Mouse (Mus musculus): Measurements from ENCODE around the gene Ttll12.

Ttll12 gene

DNA sequence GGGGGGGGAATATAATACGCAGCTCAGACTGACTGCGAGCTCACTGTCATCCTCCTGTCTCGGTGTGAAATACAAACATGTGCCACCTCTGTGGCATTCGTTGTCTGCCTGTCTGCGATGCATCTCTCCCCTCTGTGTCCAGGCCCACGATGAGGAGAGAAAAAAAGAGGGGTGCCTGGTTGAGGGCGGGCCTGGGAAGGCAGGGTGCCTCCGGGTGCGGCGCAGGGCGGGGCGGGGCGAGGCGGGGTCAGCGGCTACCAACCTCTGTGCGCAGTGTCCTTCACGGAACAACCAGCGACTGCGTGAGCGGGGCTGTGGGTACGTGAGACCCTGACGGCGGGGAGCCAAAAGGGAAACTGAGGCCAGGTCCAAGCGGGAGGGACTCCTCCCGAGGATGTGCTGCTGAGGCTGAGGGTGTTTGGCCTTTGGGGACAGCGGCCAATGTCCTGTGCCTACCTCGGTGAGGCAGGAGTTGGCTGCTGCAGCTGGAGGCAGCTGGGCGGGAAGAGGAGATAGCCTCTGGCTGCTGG lies 31.6 kb downstream of the Ttll12 start, which contains the start of the genes Tspo and Mcat:
Gene Tspo, plus strand, starts transcription at position 266 of the 530 bp plus-strand sequence.
Gene Mcat, minus strand, starts transcription at position 461 of the 530 bp plus-strand sequence.
- DNase-seq (ENCODE audit: low spot score in 2 of 2) = peak; percentile 62

DNA sequence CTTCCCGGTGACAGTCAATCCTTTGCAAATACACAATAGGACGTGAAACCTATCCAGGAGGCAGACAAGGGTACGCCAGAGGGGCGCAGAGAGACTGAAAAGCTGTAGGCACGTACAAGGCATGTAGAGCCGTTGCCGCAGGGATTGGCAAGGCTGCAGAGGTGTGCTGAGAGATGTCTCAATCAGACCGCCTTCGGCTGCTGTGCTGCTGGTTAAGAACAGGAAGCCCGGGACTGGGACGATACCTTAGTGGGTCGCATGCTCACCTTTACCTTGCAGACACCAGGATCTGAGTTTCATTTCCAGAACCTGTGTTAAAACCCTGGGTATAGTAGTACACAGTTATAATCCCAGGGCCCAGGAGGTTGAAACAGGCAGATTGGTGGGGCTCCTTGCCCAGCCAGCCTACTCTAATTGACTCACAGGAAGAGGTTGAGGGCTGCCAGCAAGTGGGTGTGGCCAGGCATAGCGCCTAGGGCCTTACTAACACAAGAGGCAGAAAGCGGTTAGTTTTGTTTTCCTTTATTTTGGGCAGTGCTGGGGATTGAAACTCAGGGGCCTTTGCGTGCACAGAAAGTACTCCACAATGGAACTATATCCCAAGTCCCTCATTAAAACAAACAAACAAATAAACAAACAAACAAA lies 32.2 kb downstream of the Ttll12 start:
- peak; percentile 76 for DNase-seq (ENCODE audit: low spot score in 2 of 2)

DNA sequence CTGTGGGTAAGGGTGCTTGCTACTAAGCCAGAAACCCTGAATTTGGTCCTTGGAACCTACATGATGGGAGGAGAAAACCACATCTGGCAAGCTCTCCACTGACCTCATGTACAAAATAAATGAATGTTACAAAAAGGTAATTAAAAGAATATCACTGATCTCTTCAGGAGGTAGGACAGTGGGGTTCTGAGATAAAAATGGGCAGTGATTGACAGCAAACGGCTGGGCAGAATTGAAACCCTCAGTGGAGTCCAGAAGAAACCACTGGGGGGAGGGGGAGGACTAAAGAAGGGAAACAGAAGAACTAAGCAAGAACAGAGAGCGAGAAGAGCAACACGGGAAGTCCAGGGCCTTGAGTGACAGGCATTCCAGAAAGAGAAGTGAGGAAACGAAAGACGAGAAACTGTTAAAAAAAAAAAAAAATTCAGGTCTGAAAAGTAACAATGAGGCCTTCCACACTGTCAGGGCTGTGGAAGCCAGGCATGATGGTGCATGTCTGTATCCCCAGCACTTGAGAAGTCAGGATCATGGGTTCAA lies 33.9 kb downstream of the Ttll12 start:
- no peak for DNase-seq (ENCODE audit: low spot score in 2 of 2)

DNA sequence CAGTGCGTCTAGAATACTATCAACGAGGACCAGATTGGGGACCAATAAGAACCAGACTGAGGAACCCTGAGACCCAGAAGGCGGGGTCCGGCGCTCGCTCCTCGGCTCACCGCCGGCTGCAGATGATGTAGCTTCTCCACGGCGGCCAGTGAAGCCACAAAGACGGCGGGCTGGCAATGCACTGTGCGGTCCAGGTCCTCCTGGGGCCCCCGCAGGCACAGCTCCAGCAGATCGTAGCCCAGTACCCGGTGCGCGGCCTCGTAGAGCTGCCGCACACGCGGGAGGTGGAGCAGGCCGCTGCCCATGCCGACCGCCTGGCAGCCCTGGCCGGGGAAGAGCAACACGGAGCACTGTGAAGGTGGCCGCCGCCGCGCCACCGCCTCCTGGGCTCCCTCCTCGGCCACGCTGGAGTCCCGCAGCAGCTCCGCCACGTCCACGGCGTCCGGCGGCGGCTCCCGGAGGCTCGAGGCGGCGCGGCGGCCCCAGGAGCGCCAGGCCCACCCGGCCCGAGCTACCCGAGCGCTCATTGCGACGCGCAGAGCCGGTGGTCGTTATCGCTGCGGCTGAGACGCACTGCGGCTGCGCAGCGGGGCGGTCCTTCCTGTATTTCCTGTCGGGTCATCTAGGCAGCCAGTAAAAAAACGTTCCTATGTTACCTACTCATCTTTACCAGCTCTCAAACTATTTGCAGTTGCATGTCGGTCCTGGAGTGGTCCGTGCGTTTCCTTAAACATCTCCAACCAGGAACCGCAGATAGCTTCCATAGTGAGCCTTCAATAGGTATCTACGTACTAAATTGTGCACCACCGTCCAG lies 39.6 kb downstream of the Ttll12 start:
- DNase-seq (ENCODE audit: low spot score in 2 of 2) = peak; percentile 78 to 84

DNA sequence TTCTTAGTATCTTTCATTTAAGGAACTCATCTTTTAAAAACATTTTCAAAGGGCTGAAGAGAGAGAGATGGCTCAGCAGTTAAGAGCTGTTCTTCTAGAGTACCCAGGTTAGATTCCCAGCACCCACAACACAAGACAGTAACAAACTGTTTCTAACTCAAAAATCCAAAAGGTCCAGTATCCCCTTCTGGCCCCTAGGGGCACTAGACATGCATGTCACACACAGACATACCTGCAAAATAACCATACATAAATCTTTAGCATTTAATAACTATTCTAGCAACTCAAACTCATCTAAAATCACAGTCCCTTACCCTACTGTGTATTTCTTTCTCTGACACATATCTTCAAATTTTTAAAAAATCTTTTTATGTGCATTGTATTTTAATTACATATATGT lies 41.1 kb downstream of the Ttll12 start:
- DNase-seq (ENCODE audit: low spot score in 2 of 2) = no peak

DNA sequence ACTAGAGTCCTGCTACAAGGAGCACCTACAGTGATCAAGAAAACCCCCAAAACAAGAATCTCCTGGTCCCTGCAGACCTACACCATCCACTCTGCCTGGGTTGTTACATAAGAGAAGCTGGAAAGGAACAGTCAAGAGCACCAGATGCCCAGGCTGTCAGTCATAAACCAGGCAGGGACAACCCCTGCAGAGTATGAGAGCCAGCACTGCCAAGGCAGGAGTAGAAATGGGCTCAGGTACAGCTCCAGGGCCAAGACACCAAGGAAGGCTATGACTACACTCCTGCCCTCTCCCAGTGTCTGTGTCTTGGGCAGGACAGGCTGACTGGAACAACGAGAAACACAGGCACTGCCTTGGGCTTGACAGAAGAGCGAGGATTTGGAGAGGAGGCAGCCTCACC lies 44.8 kb downstream of the Ttll12 start:
- DNase-seq (ENCODE audit: low spot score in 2 of 2) = no peak

DNA sequence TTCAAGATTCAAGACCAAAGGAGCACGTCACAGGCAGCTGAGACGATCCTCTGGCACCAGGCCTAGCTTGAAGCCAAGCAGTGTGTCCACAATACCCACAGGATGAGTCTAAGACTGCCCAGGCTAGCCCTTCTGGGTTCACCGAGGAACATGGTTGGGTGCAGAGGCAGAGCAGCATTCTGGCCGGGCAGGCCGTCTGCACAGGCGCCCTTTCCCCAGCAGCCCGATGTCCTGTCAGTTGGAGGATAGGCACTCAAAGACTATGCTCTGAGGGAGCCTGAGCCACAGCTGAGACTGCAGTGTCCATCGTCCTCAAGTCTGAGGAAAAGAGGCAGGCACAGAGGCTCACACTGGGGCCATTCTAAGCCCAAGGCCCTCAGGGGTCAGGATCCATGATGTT lies 47.8 kb downstream of the Ttll12 start:
- DNase-seq (ENCODE audit: low spot score in 2 of 2) = no peak

DNA sequence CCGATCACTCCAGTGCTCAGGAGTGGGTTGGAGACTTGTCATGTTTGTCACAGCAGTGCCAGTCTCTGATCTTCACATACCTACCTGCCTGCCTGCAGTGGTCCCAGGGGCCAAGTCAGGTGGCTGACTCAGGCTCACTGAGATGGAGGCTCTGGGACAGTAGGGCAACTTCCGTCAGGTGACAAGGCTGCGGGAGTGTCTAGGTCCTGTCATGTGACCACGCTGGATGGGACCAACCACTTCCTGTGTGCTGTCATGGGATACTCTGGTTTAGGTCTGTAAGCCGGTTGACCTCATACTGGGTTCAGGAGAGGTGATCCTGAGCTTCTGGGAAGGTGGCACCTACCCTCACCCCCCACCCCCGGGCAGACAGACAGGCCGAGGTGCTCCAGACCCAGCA lies 48.9 kb downstream of the Ttll12 start:
- no peak for DNase-seq (ENCODE audit: low spot score in 2 of 2)

DNA sequence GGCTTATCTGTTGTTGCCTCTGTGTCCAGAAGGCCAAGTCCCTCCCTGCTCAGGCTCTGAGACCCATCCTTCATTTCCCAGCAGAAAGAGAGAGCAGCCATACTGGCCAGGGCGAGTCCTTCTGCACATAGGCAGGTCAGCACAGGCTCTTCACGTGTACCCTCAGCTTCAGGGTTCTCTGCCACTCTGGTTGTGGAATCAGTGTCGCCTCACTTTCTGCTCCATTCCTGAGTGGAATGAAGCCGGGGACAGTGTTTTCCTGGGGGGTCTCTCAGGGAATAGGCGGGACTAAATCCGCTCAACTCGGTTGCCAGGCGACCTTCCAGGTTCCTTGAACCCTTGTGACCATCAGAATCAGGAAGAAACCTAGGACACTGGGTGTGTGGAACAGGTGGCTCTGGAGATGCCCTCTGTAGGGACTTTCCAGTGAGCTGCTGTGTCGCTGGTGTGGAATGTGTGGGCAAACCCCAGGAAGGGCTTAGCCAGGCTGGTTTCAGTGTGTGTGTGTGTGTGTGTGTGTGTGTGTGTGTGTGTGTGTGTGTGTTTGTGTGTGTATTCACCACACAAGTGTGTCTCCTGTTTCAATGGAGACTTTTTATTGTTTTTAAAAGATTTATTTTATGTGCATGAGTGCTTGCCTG lies 53.2 kb downstream of the Ttll12 start:
- DNase-seq (ENCODE audit: low spot score in 2 of 2) = no peak

DNA sequence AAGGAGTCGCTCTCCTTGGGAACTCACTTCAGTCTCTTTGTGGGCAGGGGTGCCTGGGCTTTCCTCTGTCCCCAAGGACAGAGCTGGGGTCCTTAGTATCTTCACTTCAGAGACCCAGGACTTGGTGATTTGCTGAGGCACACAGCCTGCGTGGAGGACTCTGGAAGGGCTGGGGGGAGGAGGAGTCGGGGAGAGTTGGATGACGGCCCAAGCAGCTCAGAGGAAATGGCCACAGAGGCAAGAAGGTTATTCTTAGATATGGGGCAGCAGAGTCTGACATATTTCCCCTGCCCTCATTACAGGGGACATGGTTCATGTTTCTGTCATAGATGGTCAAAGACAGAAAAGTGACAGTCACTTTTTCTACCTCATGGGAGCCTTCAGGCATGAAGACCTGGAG lies 55.1 kb downstream of the Ttll12 start:
- no peak for DNase-seq (ENCODE audit: low spot score in 2 of 2)

DNA sequence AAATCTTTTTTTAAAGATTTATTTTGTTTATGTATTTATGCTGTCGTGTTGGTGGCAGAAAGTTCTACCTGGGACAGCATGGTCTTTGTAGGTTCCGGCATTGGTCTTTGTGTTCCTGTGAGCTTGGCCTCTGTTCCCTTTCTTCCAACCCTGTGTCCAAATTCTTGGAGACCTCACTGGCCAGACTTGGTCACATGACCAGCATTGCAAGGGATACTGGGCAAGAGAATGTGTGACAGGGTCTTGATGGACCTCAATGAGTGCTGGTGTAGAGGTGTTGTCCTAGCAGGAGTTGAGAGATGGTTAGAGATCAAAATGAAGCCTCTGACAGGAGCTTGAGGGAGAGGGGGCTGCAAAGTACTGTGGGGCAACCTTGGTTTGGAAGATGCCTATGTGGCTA lies 56.1 kb downstream of the Ttll12 start:
- DNase-seq (ENCODE audit: low spot score in 2 of 2) = no peak

DNA sequence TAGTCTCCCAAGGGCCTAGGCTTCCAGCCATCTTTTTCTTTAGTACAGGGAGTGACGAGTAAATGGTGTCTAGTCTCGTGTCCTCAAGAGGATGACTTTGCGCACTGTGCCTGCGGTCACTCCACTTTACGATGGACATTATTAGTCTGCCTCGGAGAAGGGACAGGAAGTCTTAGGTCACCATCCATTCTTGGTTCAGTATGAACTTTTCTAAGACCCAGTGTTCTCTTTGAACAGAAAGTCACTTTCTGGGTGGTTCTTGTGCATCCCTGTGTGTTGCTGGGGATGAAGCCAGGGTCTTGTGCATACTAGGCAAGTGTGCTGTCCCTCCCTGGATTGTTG lies 59.1 kb downstream of the Ttll12 start:
- DNase-seq (ENCODE audit: low spot score in 2 of 2) = no peak

DNA sequence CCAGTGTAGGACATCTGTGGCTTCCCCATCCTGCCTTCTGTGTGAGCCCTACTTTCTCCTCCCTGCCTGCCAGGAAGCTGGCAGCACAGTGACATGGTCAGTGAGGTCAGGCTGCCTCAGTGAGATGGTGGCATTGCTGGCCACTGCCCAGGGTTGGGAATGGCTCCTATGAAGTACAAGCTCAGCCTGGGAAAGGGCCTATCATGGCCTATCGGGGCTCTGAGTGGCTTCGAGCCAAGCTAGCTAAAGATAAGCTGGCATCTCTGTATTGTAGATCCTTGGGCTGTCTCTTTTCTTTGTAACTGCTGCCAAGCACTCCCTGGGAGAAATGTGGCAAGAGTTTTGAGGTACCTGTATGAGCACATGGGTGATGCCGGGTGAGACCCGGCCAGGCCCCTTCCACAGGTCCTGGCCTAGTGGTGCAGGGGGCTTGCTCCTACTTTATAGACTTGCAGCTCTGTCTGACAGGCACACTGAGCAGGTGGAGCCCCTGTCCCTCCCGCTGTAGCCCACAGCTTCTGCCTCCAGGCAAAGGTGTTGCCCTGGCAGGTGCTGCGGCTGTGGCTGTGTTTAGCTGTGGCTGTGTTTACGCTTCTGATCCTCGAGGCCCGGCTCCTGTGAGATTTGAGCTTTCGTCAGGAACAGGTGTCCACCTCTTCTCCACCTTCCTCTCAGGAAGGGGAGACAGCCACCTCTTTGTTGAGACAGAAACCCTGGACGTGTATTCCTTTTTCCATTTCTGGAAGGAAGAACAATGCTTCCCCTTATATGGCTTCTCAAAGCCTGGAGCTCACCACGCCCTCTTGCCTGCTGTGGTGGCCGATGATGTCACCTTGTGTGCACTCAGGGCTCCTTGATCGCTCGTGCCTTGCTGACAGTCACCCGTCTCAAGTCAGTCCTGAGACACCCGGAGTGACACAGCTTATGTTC lies 59.7 kb downstream of the Ttll12 start:
- no peak for DNase-seq (ENCODE audit: low spot score in 2 of 2)

DNA sequence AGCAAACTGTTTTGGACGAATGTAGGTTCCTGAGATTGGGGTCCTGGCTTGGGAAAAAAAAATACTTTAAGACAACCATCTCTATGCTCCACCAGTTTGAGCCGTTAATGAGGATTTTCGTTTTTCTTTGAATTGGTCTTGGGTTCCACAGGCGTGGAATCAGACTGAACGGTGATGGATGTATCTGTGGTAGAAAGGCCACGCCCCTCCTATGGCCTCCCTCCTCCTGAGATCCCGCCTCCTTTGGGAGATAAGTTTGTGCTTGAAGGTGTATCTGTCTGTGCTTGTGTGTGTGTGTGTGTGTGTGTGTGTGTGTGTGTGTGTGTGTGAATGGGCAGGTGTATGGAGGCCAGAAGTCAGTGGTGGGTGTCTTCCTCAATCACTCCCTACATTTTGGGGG lies 62.4 kb downstream of the Ttll12 start:
- no peak for DNase-seq (ENCODE audit: low spot score in 2 of 2)

DNA sequence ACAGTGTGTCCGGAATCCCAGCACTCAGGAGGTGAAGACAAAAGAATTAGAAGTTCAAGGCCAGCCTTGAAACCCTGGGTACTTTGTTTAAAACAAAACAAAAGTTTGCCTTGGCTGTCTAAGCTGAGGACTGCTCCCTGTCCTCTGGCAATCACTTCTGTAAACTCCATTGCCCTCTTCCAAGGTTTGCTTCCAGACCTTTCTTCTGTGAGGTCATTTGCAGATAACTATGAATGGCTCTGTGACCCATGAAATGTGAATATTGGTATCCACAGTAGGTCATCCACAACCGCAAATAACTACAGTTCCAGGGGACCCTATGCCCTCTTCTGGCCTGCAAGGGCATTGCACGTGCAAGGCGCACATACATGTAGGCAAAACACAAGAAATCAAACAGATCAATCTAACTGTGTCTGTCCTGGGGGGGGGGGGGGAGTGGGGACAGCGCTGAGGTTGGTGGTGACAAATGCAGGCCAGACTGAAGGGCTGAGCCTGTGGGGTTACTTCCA lies 62.9 kb downstream of the Ttll12 start:
- DNase-seq (ENCODE audit: low spot score in 2 of 2) = no peak

DNA sequence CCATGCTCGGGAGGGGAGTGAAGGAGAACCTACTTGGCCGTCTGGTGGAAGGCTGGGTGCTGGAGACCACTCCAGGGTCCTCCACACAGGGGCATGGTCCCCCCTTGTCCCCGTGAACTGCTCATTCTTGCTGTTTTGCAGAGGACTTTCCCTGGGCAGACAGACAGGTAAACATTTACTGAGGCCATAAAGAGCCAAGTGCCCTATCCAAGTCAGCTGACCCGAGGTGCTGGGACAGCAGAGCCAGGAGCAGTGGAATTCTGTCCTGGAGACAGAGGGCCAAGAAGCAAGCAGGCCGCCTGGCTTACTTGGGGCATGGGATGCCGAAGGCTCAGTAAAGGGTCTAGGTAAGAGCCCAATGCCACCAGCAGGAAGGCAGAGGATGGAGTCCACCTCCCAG lies 64.3 kb downstream of the Ttll12 start:
- no peak for DNase-seq (ENCODE audit: low spot score in 2 of 2)

DNA sequence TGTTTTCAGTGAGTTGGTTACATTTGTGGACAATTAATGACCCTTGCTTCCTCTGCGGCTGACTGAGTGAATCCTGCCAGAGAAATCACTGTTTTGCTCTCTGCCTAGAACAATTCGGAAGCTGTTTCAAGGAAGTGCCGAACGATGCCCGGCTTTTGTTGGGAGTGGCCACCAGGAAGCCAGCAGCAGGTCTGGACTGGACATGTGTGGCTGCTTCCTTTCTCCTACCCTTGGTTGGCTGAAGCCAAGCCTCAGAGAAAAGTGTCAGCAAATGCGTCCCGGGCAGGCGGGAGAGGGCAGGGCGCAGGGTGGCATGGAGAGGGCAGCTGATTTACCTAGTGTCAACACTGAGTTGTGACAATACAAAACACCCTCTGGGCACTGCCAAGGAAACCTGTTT lies 64.7 kb downstream of the Ttll12 start:
- DNase-seq (ENCODE audit: low spot score in 2 of 2) = no peak

DNA sequence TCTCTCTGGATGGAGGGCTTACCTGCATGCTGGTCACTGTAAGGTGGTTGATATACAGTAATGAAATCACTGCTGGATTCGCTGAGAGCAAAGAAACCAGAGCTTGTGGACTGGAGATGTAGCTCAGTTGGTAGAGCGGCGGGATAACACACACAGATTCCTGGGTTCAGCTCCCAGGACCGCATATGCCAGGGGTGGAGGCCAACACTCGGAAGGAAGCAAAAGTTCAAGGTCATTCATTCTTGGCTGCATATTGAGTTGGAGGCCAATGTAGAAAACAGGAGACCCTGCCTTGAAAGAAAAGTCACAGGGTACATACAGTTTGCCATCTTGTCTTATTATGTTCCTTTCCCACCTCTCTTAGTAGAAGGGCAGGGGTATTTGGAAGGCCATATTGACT lies 65.2 kb downstream of the Ttll12 start:
- no peak for DNase-seq (ENCODE audit: low spot score in 2 of 2)

DNA sequence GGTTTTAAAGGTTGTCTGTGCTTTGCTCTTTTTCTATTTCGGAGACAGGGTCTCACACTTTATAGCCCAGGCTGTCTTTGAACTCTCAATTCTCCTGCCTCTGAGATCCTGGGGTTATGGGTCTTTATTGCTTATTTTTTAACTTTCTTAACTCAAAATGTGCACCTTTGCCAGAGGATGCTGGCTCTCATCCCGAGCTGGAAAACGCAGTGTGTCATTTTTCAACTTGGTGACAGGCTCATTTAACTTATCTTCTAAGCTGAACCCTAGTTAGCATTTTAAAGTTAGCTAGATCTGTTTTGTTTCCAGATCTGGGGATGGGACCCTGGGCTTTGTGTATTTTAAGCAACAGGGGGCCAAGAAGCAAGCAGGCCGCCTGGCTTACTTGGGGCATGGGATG lies 66.1 kb downstream of the Ttll12 start:
- DNase-seq (ENCODE audit: low spot score in 2 of 2) = no peak

DNA sequence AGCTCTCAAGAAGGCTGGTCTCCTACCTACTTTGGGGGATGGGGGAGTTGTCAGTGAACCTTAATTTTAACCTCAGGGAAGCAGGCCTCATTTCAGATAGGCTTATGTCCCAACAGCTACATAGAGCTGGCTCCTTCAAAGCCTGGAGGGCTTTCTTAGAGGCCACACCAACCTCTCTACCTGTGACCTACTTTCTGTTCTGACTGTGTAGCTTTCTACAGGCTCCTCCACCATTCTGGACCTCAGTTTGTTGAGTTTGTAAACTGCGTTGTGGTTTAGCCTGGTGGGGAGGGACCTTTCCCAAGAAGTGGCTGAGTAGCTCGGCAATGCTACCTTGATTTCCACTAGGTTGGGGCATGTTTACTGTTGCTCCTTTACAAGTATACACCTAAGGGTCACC lies 67.2 kb downstream of the Ttll12 start:
- DNase-seq (ENCODE audit: low spot score in 2 of 2) = no peak

DNA sequence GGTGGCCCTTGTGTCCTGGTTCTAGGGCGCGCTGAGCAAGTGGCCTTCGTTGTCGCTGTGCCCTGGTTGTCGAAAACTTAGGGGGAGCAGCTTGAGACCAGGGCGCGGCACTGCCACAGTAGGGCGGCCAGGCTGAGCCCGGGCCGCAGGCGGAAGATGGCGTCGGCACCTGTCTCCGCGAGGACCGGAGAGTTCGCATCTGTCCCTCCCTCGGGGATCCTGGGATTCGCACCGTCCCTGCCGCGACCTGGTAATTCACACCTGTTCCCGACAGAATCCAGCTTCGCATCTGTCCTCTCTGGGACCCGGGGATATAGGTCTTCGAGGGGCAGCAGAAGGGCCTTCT lies 67.9 kb downstream of the Ttll12 start:
- DNase-seq (ENCODE audit: low spot score in 2 of 2) = peak in 1 of 2 experiments; percentile 14
